Mouse (Mus musculus): Measurements from ENCODE around the gene Nin. TPM values are rescaled to one million over a fixed set of nuclear protein-coding genes. Genes with fewer than 3 reads are reported as not detected.
"Not testable (repeated sequence)": the region's sequence is repeated elsewhere in the genome, so short reads cannot be mapped to it uniquely, and the experiment has no call there.

The Nin gene
- total RNA-seq (2017), result 134 to 153 TPM (median 142 TPM) in 3 replicates

DNA sequence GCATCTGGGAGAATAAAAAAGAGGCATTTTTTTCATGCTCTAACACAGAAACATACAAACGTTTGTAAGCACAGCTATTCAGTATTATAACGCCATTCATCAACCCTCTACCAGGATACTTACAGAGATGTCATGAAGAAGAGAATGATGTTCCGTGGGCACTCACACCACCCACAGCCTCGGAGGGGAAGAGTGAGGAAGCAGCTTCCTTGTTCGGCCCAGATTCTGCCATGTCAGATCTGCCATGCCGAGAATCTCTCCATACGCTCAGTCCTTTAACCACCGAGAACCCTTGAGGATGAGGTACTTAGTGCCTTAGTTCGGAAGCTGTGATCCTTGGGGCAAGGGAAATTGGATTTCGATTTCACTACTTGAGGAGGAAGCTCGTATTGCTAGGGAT is at the start of gene Nin:
Gene Nin, minus strand, starts transcription at position 367 of the 400 bp plus-strand sequence.
- no peak for ATAC-seq (replicated peaks; ENCODE audit: insufficient number of reproducible peaks, low FRiP score, low TSS enrichment, poor library complexity, severe bottlenecking)

DNA sequence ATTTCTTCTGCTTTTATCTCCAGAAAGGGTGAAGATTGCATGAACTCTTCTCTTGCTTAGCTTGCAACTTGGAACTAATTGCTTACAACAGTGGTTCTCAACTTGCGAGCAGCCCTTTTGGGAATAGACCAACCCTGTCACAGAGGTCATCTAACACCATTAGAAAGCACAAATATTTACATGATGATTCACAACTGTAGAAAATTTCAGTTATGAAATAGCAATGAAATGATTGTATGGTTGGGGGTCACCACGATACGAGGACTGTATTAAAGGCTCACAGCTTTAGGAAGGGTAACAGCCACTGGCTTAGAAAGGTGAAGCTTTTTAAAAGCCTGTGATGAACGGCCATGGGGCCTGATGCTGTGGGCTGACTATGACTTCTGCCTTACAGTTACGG is 47.5 kb upstream of the Nin start:
- no peak for ATAC-seq (replicated peaks; ENCODE audit: insufficient number of reproducible peaks, low FRiP score, low TSS enrichment, poor library complexity, severe bottlenecking)

DNA sequence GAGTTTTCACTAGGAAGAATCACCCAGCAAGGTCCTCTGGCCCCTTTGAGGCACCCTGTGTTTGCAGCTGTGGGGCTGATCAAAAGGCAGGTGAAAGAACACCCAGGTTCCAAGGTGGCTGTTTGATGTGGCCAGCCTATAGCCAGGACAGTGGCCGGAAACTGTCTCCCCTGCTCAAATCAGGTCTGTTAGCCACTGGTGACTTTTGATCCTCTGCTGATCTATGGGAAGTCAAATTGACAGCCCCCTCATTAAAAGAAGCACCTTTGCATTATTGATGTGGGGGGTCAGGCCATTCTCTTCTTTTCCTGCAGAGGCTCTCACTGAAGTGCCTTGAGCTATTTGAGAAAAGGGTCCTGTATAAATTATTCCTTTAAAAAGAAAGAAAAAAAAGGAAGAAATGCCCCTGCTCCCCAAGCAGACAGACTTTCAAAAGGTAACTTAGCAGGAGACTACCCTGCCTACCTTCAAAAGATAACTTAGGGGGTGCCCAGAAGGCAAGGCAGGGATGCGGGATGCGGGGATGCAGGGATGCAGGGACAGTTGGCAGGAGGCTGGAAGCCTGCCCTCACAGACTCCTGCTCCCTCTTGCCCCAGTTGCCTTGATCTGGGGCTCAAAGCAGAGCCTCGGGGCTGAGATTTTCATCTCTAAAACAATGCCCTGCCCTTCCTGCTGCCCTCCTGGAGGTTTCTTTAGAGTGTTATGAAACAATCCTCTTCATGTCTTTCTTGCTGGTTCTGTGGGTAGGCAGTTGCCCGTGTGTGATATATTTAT is 44.0 kb upstream of the Nin start:
- no peak for ATAC-seq (replicated peaks; ENCODE audit: insufficient number of reproducible peaks, low FRiP score, low TSS enrichment, poor library complexity, severe bottlenecking)

DNA sequence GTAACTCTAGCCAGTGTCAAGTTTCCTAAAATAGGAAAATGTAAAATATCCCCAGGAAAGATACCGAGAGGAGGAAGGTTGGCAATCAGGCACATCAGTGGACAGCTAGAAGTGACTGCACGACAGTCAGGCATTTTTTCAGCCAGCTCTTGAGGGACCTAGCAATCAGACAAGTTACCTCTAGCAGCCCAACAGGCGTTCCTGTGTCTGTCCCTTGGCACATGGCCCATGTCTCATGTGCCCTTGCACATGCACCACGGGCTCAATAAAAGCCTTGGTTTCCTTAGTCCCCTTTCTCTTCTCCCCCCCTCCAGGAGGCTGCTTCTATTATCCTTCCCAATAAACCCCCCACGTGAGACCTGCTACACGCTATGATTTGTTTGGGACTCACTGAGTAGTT is 42.7 kb upstream of the Nin start:
- ATAC-seq (replicated peaks; ENCODE audit: insufficient number of reproducible peaks, low FRiP score, low TSS enrichment, poor library complexity, severe bottlenecking), result 0 out of 2 replicates have a peak, but pooled peaks have one; percentile 27

DNA sequence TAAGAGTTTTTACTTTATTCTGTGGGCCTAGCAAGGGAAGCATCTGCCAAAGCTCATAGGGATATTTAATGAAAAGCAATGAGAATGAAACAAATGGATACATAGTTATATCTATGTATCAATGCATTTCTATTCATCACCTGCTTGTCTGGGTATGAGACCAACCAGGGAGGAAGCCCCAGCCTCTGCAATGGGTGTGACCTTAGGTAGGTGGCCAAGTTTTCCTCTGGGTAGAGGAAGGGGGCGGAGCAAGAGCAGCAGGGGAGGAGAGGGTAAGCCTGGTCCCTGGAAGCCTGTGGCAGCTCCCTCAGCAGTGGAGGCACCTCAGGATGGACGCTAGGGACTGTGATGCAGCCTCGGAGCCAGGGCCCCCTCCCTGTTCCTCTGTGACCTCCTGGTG is 40.3 kb upstream of the Nin start, which contains the start of gene Abhd12b:
Gene Abhd12b, plus strand, starts transcription at position 301 of the 400 bp plus-strand sequence.
- ATAC-seq (replicated peaks; ENCODE audit: insufficient number of reproducible peaks, low FRiP score, low TSS enrichment, poor library complexity, severe bottlenecking), result no peak

DNA sequence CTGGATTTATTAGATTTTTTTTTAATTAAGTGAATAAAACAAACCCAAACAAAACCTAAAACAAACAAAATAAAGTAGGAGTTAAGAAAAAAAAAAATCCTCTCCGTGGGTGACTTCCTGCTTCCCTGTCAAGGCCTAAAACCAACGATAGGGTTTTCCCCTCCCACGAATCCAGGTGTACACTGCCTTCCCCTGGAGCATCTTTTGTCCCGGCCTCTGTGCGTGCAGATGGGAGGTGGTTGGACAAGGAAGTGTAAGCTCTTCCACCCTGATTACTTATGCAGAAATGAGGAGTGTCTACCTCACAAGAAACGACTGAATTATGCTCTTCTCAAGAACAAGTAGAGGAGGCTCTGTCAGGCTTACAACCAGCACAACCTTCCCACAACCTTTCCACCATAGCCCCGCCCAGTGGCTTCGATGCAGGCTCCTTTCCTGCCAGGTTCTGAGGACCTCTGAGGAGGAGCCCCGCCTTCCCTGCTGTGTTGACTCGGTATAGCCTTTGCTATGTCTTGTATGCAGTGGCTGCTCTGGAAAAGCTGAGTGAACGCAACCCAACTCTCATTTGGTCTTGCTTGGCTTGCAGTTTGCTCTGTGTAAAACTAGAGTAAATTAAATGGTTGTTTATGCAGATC is 35.2 kb upstream of the Nin start:
- no peak for ATAC-seq (replicated peaks; ENCODE audit: insufficient number of reproducible peaks, low FRiP score, low TSS enrichment, poor library complexity, severe bottlenecking)

DNA sequence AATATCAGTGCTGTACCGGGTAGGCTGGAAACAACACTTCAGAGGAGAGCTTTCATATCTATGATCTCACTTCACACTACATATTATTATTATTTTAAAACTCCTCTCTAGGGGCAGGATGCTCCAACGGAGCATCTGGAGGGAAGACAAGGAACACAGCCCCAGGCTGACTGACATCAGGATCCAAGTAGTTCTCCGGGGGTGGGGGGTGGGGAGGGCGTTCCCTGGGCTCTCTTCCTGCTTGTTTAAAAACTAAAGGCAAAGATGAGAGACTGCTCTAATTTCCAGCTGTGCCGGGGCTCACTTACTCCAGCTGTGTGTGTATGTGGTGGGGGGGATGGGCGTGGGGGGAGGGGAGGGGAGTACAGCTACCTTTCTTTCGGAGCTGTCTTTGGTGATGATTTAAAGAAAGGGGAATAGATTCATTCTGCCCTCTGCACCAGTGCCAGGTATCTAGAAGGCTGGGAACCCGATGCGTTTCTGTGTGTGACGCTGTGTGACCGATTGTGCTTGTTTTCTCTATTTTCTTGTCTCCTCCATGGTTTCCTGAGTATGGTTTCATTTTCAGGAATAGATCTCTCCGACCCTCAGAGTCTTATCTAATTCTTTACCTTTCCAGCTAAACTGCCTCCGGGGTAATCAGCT is 34.6 kb upstream of the Nin start:
- no peak for ATAC-seq (replicated peaks; ENCODE audit: insufficient number of reproducible peaks, low FRiP score, low TSS enrichment, poor library complexity, severe bottlenecking)

DNA sequence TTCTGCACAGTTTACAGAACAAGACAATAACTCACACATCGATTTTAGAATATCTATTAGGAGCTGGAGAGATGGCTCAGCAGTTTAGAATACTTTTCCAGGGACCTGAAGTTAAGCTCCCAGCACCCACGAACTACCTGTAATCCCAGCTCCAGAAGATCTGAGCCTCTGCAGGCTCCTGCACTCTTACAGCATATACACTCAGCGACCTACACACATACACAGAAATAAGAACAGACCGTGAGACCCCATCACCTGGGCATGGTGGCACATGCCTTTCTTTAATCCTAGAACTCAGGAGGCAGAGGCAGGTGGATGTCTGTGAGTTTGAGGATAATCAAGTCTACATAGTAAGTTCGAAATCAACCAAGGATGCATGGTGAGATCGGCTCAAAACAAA is 32.1 kb upstream of the Nin start:
- ATAC-seq (replicated peaks; ENCODE audit: insufficient number of reproducible peaks, low FRiP score, low TSS enrichment, poor library complexity, severe bottlenecking), result no peak

DNA sequence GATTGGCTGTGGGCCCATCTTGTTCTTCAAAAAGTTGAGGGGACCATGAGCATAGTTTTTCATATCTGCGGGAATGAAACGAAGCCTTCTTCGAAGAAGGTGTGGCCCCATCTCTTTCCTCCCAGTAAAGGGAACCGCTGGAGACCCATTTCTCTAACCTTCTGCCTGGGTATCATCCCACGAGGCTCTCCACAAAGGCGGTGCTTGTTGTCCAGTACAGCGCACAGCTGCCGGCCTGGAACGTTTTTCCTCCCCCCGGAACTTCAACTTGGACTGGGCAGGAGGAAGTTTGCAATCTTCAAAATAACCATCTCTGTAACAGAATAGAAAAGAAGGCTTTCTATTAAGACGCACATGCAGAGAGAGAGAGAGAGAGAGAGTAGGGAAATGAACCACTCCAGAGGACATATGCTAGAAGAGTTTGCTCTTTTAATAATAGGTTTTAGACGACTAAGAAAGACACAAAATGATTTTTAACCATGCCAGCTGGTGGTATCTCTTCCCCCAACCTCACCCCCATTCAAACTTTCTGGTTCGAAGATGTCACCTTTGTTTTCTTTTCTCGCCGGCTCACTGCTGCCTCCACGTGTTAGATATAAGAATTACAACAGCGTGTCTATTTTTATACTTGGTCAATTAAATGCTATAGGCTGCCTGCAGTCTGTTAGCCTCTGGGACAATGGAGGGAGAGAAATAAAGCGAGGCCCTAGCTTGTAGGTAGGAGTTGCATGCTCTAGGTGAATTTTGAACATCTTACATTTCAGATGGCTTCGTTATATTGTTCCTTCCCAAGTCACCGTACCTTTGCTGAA is 31.3 kb upstream of the Nin start:
- ATAC-seq (replicated peaks; ENCODE audit: insufficient number of reproducible peaks, low FRiP score, low TSS enrichment, poor library complexity, severe bottlenecking), result 0 out of 2 replicates have a peak, but pooled peaks have one; percentile 36

DNA sequence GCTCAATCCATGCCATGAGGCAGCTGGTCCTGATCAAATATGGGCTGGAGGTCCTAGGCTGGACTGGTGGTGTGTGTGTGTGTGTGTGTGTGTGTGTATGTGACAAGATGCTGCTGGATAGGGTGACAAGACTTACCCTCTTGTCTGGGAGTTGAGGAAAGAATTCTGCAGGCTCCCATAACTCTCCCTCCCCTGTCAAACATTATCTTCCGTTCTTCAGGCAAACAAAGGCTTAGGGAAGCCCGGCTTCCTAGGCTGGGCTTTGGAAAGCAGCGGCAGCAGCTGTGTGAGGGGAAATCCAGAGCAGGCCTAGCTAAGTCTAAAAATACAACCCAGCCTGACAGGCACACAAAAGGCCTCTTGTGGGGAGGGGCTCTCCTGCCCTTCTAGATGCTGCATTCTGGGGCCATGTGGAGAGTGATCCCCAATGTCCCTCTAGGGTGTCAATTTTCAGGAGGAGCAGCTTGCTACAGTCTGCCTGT is 30.6 kb upstream of the Nin start:
- not testable (repeated sequence) for ATAC-seq (replicated peaks; ENCODE audit: insufficient number of reproducible peaks, low FRiP score, low TSS enrichment, poor library complexity, severe bottlenecking)

DNA sequence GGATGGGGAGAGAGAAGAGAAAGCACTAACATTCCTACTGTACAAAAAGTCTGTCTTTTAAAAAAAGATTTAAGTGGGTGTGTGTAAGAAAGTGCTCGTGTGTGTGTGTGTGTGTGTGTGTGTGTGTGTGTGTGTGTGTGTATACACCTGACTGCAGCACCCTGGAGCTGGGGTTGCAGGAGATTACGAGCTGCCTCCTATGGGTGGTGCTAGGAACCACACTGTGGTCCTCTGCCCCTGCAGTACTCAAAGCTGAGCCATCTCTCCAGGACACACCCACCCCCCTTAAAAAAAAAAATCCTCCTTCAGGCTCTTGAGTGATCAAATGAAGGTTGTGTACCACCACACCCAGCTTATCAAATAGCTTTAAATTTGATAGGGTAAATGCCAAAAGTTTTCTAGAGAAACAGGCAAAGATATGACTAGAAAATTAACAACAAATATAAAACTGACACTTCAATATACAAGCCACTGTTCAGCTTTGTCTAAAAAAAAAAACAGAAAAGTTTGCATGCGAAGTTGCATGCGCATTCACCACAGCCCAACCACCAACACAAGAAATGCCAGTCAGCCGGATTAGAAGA is 27.6 kb upstream of the Nin start:
- ATAC-seq (replicated peaks; ENCODE audit: insufficient number of reproducible peaks, low FRiP score, low TSS enrichment, poor library complexity, severe bottlenecking), result no peak

DNA sequence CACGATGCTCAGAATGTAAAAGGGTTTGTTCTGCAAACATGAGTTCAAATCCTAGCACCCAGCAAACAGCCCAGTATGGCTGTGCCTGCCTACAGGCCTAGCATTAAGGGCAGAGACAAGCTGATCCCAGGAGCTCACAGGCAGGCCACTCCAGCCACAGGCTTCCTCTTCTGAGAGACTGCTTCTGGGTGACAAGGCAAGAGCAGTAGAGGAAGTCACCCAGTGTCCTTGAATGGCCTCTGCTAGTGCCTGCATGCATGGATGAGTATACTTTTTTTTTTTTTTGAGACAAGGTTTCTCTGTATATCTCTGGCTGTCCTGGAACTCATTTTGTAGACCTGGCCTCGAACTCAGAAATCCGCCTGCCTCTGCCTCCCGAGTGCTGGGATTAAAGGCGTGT is 27.0 kb upstream of the Nin start:
- ATAC-seq (replicated peaks; ENCODE audit: insufficient number of reproducible peaks, low FRiP score, low TSS enrichment, poor library complexity, severe bottlenecking), result peak; percentile 83

DNA sequence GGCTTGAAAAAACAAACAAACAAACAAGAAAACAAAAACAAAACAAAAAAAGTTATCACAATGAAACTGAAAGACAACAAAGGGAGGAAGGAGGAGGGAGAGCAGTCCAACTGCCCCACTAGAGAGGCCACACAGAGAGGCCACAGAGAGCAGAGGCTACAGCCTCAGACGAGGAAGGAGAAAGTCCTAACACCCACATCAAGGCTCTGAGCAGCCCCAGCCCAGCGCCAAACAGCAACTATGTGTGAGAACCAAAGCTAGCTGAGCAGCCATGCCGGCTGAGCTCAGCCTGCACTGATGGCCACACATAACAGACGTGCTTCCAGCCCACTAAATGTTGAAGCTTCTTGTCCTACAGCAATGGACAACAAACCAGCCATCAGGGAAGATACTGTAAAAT is 26.4 kb upstream of the Nin start:
- ATAC-seq (replicated peaks; ENCODE audit: insufficient number of reproducible peaks, low FRiP score, low TSS enrichment, poor library complexity, severe bottlenecking), result no peak; the same call in 1 of the 2 replicates

DNA sequence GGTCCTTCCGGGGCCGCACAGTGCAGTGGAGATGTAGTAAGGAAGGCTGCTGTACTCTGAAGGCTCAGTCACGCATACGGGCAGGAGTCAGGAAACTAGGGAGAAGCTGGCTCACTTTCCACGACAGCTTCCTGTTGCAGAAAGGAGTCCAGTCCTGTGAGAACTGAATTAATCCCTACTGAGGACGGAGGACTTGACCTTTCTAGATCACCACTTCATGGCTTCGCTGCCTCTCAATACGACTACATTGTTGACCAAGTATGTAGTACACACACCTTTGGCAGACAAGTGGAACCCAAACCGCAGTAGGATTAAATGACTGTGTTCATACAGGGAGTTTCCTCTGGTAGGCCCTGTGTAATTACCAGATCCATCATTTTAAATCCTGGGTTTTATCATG is 24.1 kb upstream of the Nin start:
- ATAC-seq (replicated peaks; ENCODE audit: insufficient number of reproducible peaks, low FRiP score, low TSS enrichment, poor library complexity, severe bottlenecking), result no peak

DNA sequence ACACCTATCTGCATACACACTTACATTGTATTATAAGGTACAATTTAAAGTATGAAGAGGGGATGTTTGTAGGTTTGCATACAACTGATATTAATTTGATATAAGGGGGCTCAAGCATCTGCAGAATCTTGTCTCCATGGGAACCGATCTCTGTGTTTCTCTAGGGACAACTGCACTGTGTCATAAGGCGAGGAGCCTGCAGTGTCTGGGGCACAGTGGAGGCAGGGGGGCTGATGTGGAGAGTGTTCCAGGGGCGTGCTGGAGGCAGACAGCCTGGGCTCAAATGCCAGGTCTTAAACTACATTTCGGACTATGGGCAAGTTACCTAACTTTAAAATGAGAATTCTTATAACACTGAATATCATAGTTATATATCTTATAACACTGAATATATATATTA is 23.6 kb upstream of the Nin start:
- ATAC-seq (replicated peaks; ENCODE audit: insufficient number of reproducible peaks, low FRiP score, low TSS enrichment, poor library complexity, severe bottlenecking), result no peak

DNA sequence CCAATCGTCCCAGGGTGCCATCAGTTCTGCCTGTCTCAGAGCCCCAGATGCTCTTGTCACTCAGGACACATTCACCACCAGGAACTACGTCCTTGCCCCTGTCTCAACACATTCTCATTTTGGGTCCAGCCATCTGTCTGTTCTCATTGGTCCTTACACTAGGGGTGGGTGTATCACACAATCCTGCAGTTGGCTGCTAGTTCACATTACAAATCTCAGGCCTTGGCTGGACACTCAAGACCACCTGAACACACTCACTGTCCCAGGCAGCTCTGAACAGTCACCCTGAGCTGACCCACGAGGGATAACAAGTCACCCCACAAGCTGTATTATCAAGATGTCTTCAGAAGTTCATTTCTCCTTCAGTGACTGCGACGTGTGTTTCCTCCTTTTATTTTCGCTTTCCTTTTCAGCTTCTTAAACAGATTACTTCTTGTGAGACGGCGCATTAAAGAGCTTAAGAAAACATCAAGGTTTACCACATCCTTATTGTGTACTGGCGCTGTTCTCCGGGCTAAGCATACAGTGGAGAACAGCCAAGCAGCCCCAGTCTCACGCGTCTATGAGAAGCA is 22.8 kb upstream of the Nin start:
- ATAC-seq (replicated peaks; ENCODE audit: insufficient number of reproducible peaks, low FRiP score, low TSS enrichment, poor library complexity, severe bottlenecking), result peak; percentile 77

DNA sequence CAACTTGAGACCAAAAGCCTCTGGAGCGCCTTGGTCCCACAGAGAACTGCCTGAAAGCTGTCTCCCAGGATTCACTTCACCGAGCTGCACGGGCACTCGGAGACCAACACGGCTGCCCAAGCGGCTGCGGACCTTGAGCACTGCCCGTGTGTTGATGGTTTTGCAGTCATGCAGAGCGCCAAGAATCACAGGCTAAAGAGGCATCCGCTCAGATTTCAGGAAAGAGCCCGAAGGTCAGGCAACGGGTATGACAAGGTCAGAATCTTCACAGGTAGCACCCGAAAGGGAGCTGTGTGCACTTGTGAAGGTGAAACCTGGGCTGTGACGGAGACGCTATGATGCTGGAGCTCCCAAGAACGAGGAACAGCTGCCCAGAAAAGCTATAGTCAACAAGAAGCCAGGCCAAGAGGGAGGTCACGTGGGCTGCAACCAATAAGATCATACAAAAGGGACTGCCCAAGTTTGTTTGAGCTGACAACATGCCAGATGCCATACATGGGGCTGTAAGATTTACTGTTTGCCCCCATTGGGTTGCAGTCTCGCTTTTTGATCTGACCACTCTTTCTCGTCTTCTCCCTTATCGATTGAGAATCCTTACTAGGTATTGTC is 21.2 kb upstream of the Nin start:
- no peak for ATAC-seq (replicated peaks; ENCODE audit: insufficient number of reproducible peaks, low FRiP score, low TSS enrichment, poor library complexity, severe bottlenecking)
